Mouse (Mus musculus) embryonic facial prominence, embryonic 10.5 days (tissue): ENCODE results near the gene Ttc30b. TPM values are rescaled to one million over a fixed set of nuclear protein-coding genes. Genes with fewer than 3 reads are reported as not detected.

ENCODE experiments used
- DNase-seq: peaks from one replicate; pipeline ENCODE4 v3.0.0-alpha.2; 2017; ENCODE audit warnings: low spot score
- H3K27ac ChIP-seq: fragments of 300-500 bp; sonication (generic); replicated peaks from 2 replicates; pipeline ENCODE4 v1.5.1; 2016; ENCODE audit warnings: mild to moderate bottlenecking
- H3K27me3 ChIP-seq: fragments of 300-500 bp; sonication (generic); replicated peaks from 2 replicates; pipeline ENCODE4 v1.6.1; 2016; ENCODE audit warnings: low read depth, mild to moderate bottlenecking; ENCODE audit not compliant: poor library complexity, severe bottlenecking
- H3K36me3 ChIP-seq: fragments of 300-500 bp; sonication (generic); replicated peaks from 2 replicates; pipeline ENCODE4 v1.6.1; 2016; ENCODE audit warnings: mild to moderate bottlenecking, moderate library complexity
- H3K4me1 ChIP-seq: fragments of 300-500 bp; sonication (generic); 2 replicates; pipeline ENCODE4 v1.6.1; 2016
- H3K4me3 ChIP-seq: fragments of 300-500 bp; sonication (generic); 2 replicates; pipeline ENCODE4 v1.5.1; 2016; ENCODE audit warnings: mild to moderate bottlenecking, moderate library complexity
- H3K9me3 ChIP-seq: fragments of 300-500 bp; sonication (generic); 2 replicates; pipeline ENCODE4 v1.6.1; 2016; ENCODE audit warnings: mild to moderate bottlenecking
- WGBS: fragments of 180-500 bp; shearing (Covaris S2); methylation state at CpG from one replicate; pipeline ENCODE4 v1.1.7; 2016; 5-methylcytosine and 5-hydroxymethylcytosine counted together
- polyA plus RNA-seq: library from polyadenylated mRNA; unstranded; fragments of >200 nt; fragmentation: Nextera tagmentation; extraction: Ambion mirVana; gene quantifications from 2 replicates; pipeline ENCODE4 v1.2.1, GENCODE M21; 2016

Ttc30b gene
- polyA plus RNA-seq, 1 experiment from 2014 or later: 7.0 TPM

- Histone ChIP-seq H3K4me3 (no peak overlapping the region), H3K9me3 (no peaks in the 10 kb centered on the region), H3K27me3 (no peaks in the 10 kb centered on the region), H3K36me3 (peaks cover 17% of the 10 kb centered on the region), H3K27ac (peak overlapping the region; percentile 67; the same call in 1 of the 2 replicates), H3K4me1 (peaks cover 31% of the 10 kb centered on the region)
- 34% methylated on average over 7 of the region's 7 CpGs for WGBS
- peak; percentile 29 for DNase-seq
Measured at GRCm38 (mm10) chr2:75933541-75933940, 4.8 kb downstream of the Ttc30b start.

GRCm38 (mm10) chr2:75930941-75931340 lies 7.4 kb downstream of the Ttc30b start:
- H3K27me3 ChIP-seq: no peaks in the 10 kb centered on the region
- H3K4me1 ChIP-seq: peaks cover 27% of the 10 kb centered on the region
- peaks cover 29% of the 10 kb centered on the region for H3K36me3 ChIP-seq
- no peak overlapping the region for H3K27ac ChIP-seq
- 91% methylated on average over 2 of the region's 2 CpGs for WGBS
- DNase-seq: no peak
- no peak overlapping the region for H3K4me3 ChIP-seq
- H3K9me3 ChIP-seq: no peaks in the 10 kb centered on the region

GRCm38 (mm10) chr2:75929786-75930444 lies 8.5 kb downstream of the Ttc30b start:
- 94% methylated on average over 6 of the region's 6 CpGs for WGBS
- H3K4me1 ChIP-seq: peaks cover 26% of the 10 kb centered on the region
- H3K4me3 ChIP-seq: no peak overlapping the region
- no peaks in the 10 kb centered on the region for H3K9me3 ChIP-seq
- no peak overlapping the region for H3K27ac ChIP-seq
- no peak for DNase-seq
- peaks cover 33% of the 10 kb centered on the region for H3K36me3 ChIP-seq
- no peaks in the 10 kb centered on the region for H3K27me3 ChIP-seq

GRCm38 (mm10) chr2:75929141-75929540 lies 9.2 kb downstream of the Ttc30b start:
- Histone ChIP-seq H3K4me3 (no peak overlapping the region), H3K9me3 (no peaks in the 10 kb centered on the region), H3K27ac (no peak overlapping the region), H3K27me3 (no peaks in the 10 kb centered on the region), H3K36me3 (peaks cover 33% of the 10 kb centered on the region), H3K4me1 (peaks cover 18% of the 10 kb centered on the region)
- 98% methylated on average over 2 of the region's 2 CpGs for WGBS
- no peak for DNase-seq

GRCm38 (mm10) chr2:75928011-75928410 lies 10.4 kb downstream of the Ttc30b start:
- peaks cover 33% of the 10 kb centered on the region for H3K36me3 ChIP-seq
- no peak overlapping the region for H3K4me3 ChIP-seq
- WGBS: 93% methylated on average over 3 of the region's 3 CpGs
- H3K9me3 ChIP-seq: no peaks in the 10 kb centered on the region
- H3K27ac ChIP-seq: no peak overlapping the region
- peaks cover 8% of the 10 kb centered on the region for H3K4me1 ChIP-seq
- DNase-seq: no peak
- H3K27me3 ChIP-seq: no peaks in the 10 kb centered on the region

- Histone ChIP-seq H3K27ac (no peak overlapping the region), H3K9me3 (no peaks in the 10 kb centered on the region), H3K4me3 (no peak overlapping the region), H3K36me3 (peaks cover 30% of the 10 kb centered on the region), H3K4me1 (no peaks in the 10 kb centered on the region), H3K27me3 (no peaks in the 10 kb centered on the region)
- 88% methylated on average over 5 of the region's 5 CpGs for WGBS
- no peak for DNase-seq
Measured at GRCm38 (mm10) chr2:75926061-75926460, 12.3 kb downstream of the Ttc30b start.

- Histone ChIP-seq H3K27me3 (no peaks in the 10 kb centered on the region), H3K9me3 (no peaks in the 10 kb centered on the region), H3K36me3 (peaks cover 19% of the 10 kb centered on the region), H3K4me3 (no peak overlapping the region), H3K4me1 (no peaks in the 10 kb centered on the region), H3K27ac (no peak overlapping the region)
- DNase-seq: no peak
- WGBS: 87% methylated on average over 4 of the region's 4 CpGs
Measured at GRCm38 (mm10) chr2:75923807-75924340, 14.5 kb downstream of the Ttc30b start.

GRCm38 (mm10) chr2:75915040-75915439 lies 23.3 kb downstream of the Ttc30b start:
- peaks cover 42% of the 10 kb centered on the region for H3K36me3 ChIP-seq
- H3K27me3 ChIP-seq: no peaks in the 10 kb centered on the region
- WGBS: 94% methylated on average over 3 of the region's 3 CpGs
- no peak overlapping the region for H3K4me3 ChIP-seq
- no peaks in the 10 kb centered on the region for H3K9me3 ChIP-seq
- DNase-seq: no peak
- H3K27ac ChIP-seq: no peak overlapping the region
- H3K4me1 ChIP-seq: no peaks in the 10 kb centered on the region

- WGBS: 99% methylated on average over 1 of the region's 1 CpGs
- Histone ChIP-seq H3K4me1 (no peaks in the 10 kb centered on the region), H3K27ac (no peak overlapping the region), H3K9me3 (no peaks in the 10 kb centered on the region), H3K36me3 (peaks cover 59% of the 10 kb centered on the region), H3K27me3 (no peaks in the 10 kb centered on the region), H3K4me3 (no peak overlapping the region)
- no peak for DNase-seq
Measured at GRCm38 (mm10) chr2:75907142-75907541, 31.2 kb downstream of the Ttc30b start.

GRCm38 (mm10) chr2:75901869-75902268 lies 36.5 kb downstream of the Ttc30b start:
- WGBS: 88% methylated on average over 9 of the region's 9 CpGs
- Histone ChIP-seq H3K27me3 (no peaks in the 10 kb centered on the region), H3K9me3 (peaks cover 6% of the 10 kb centered on the region; the same call in 1 of the 2 replicates), H3K36me3 (peaks cover 42% of the 10 kb centered on the region), H3K4me1 (no peaks in the 10 kb centered on the region), H3K4me3 (no peak overlapping the region), H3K27ac (no peak overlapping the region)
- no peak for DNase-seq

GRCm38 (mm10) chr2:75900281-75900680 lies 38.1 kb downstream of the Ttc30b start:
- no peak overlapping the region for H3K27ac ChIP-seq
- peaks cover 6% of the 10 kb centered on the region; the same call in 1 of the 2 replicates for H3K9me3 ChIP-seq
- H3K4me3 ChIP-seq: no peak overlapping the region
- no peaks in the 10 kb centered on the region for H3K27me3 ChIP-seq
- peaks cover 38% of the 10 kb centered on the region for H3K36me3 ChIP-seq
- no peaks in the 10 kb centered on the region for H3K4me1 ChIP-seq
- no peak for DNase-seq
- 90% methylated on average over 1 of the region's 1 CpGs for WGBS

- Histone ChIP-seq H3K36me3 (peaks cover 23% of the 10 kb centered on the region), H3K27me3 (no peaks in the 10 kb centered on the region), H3K27ac (no peak overlapping the region), H3K4me1 (peaks cover 11% of the 10 kb centered on the region), H3K9me3 (peaks cover 6% of the 10 kb centered on the region; the same call in 1 of the 2 replicates), H3K4me3 (no peak overlapping the region)
- DNase-seq: no peak
- 85% methylated on average over 5 of the region's 5 CpGs for WGBS
Measured at GRCm38 (mm10) chr2:75895711-75896110, 42.7 kb downstream of the Ttc30b start.

- peaks cover 14% of the 10 kb centered on the region for H3K36me3 ChIP-seq
- H3K27me3 ChIP-seq: no peaks in the 10 kb centered on the region
- 63% methylated on average over 4 of the region's 4 CpGs for WGBS
- H3K4me1 ChIP-seq: peaks cover 11% of the 10 kb centered on the region
- no peaks in the 10 kb centered on the region for H3K9me3 ChIP-seq
- H3K4me3 ChIP-seq: no peak overlapping the region
- DNase-seq: peak; percentile 29
- no peak overlapping the region for H3K27ac ChIP-seq
Measured at GRCm38 (mm10) chr2:75891981-75892380, 46.4 kb downstream of the Ttc30b start.
